Mouse (Mus musculus) small intestine, adult 2 months (tissue): ENCODE data around the gene Serpinb1b.

Experiments
- CTCF ChIP-seq: fragments of 200-500 bp; IDR thresholded peaks from 2 replicates; pipeline ENCODE4 v1.5.1; 2012; ENCODE audit warnings: low read depth, mild to moderate bottlenecking, control low read depth, inconsistent platforms, low read length, moderate library complexity, mixed read lengths; ENCODE audit not compliant: insufficient replicate concordance, insufficient read length; ENCODE audit errors: extremely low read depth
- POLR2A ChIP-seq: fragments of 200-500 bp; IDR thresholded peaks from 2 replicates; pipeline ENCODE4 v1.6.1; 2012; ENCODE audit warnings: low read depth, mild to moderate bottlenecking, control low read depth, inconsistent platforms, low read length, moderate library complexity

- no peak for TF ChIP-seq CTCF
- TF ChIP-seq POLR2A: no peak
These were observed 27.3 kb downstream of the Serpinb1b start for GRCm38 (mm10) chr13:33105626-33106025.
